Comparison of ENCODE assay signal across 8 mouse cellular contexts in the genomic region with DNA sequence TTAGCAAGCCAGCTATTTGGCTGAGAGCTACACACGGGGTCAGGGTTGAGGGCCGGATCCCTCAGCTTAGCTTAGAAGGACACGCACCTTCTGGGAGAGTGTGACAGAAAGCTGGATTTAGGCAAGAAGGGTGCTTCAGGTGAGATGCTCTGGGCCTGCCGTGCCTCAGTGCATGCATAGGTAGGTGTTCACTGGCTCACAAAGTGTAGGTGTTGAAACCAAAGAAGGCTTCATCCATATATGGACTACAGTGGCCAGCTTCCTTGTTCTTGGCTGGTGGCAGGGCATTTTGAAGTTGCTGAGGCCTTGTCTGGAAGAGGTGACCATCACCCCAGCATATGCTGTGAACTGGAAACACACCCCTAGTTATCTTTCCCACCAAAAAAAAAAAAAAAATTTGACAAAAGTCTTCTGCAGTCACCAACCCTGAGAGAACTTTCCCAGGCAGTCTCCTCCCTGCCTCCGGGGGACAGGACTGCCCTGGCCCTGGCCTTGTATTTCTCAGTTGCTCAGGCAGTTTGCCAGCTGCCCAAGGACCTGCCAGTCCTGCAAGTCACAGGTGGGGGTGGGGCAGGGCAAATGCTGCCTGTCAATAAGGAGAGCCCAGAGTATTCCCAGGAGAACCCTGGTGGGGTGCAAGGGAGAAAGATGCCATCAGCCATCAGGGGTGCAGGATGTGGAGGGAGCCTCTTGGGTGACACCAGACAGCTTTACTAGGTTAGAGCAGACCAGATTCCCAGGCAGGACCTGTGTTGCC. TPM values are rescaled to one million over a fixed set of nuclear protein-coding genes. Genes with fewer than 3 reads are reported as not detected.
DNase-seq lines count a peak whose midpoint lies in the region; ATAC-seq and TF ChIP-seq lines count a peak whose summit lies in the region.

No protein-coding gene starts in this region.

- H3K9ac ChIP-seq in forebrain, embryonic 15.5 days (replicated peaks), result peak overlapping the region; percentile 18; the same call in 1 of the 2 replicates
- peak overlapping the region; percentile 74 for H3K9ac ChIP-seq in hindbrain, embryonic 12.5 days
- 0 out of 2 replicates have a peak overlapping the region, but pooled peaks have one; percentile 14 for H3K9ac ChIP-seq in limb, embryonic 15.5 days

- peaks cover 23% of the 10 kb centered on the region for H3K36me3 ChIP-seq in forebrain, embryonic 15.5 days
- peaks cover 24% of the 10 kb centered on the region for H3K36me3 ChIP-seq in hindbrain, embryonic 12.5 days
- peaks cover 23% of the 10 kb centered on the region for H3K36me3 ChIP-seq in limb, embryonic 15.5 days
- H3K36me3 ChIP-seq in myocyte (ENCODE audit: control insufficient read depth, insufficient read depth), result peaks cover 23% of the 10 kb centered on the region

- no peak for TF ChIP-seq CTCF in bone marrow, adult 2 months (IDR thresholded peaks at IDR 0.05; ENCODE audit: control insufficient read depth, insufficient read depth, low read length)

- 36% methylated on average over 5 of the region's 5 CpGs for WGBS in bone marrow, adult 2 months
- WGBS in forebrain, embryonic 15.5 days, result 65% methylated on average over 5 of the region's 5 CpGs
- whole genome bisulfite sequencing in hindbrain, embryonic 12.5 days, result 76% methylated on average over 5 of the region's 5 CpGs
- WGBS in limb, embryonic 15.5 days, result 72% methylated on average over 5 of the region's 5 CpGs

- ATAC-seq in forebrain, embryonic 15.5 days (replicated peaks), result no peak
- no peak for ATAC-seq in hindbrain, embryonic 12.5 days (ENCODE audit: low FRiP score)
- ATAC-seq in limb, embryonic 15.5 days (ENCODE audit: insufficient number of reproducible peaks, low FRiP score, low TSS enrichment, low read depth), result no peak
- no peak for ATAC-seq in activated CD4-positive, CD25-positive, alpha-beta regulatory T cell, adult 4 months

- peak; percentile 21; the same call in 1 of the 2 replicates for TF ChIP-seq POLR2A in bone marrow, adult 2 months (IDR thresholded peaks at IDR 0.05; ENCODE audit: borderline replicate concordance, control insufficient read depth, low read depth, low read length)
- no peak for TF ChIP-seq POLR2A in myocyte (IDR thresholded peaks at IDR 0.05; ENCODE audit: insufficient read length, low read depth)

- no peak overlapping the region for H3ac ChIP-seq in myocyte (ENCODE audit: control insufficient read depth, insufficient read length)

- peak overlapping the region; percentile 98 for H3K27ac ChIP-seq in bone marrow, adult 2 months (ENCODE audit: control insufficient read depth, insufficient read depth, low read depth, low read length, poor library complexity)
- H3K27ac ChIP-seq in forebrain, embryonic 15.5 days (replicated peaks), result peak overlapping the region; percentile 100
- H3K27ac ChIP-seq in hindbrain, embryonic 12.5 days, result peak overlapping the region; percentile 100
- H3K27ac ChIP-seq in limb, embryonic 15.5 days, result peak overlapping the region; percentile 100

- peak overlapping the region; percentile 81 for H3K4me3 ChIP-seq in bone marrow, adult 2 months (replicated peaks; ENCODE audit: control insufficient read depth, low read depth, low read length)
- peak overlapping the region; percentile 96; the same call in 1 of the 2 replicates for H3K4me3 ChIP-seq in forebrain, embryonic 15.5 days
- H3K4me3 ChIP-seq in hindbrain, embryonic 12.5 days, result peak overlapping the region; percentile 97; the same call in 1 of the 2 replicates
- peak overlapping the region; percentile 96; the same call in 1 of the 2 replicates for H3K4me3 ChIP-seq in limb, embryonic 15.5 days
- peak overlapping the region; percentile 97 for H3K4me3 ChIP-seq in myocyte

- peak; percentile 66 for DNase-seq in layer of hippocampus, adult 9-11 months
- DNase-seq in layer of hippocampus, adult 9-10 months (ENCODE audit: low spot score), result no peak

- H3K4me2 ChIP-seq in forebrain, embryonic 15.5 days (replicated peaks), result peak overlapping the region; percentile 86
- peak overlapping the region; percentile 83 for H3K4me2 ChIP-seq in hindbrain, embryonic 12.5 days (replicated peaks)
- H3K4me2 ChIP-seq in limb, embryonic 15.5 days, result peak overlapping the region; percentile 71; the same call in 1 of the 2 replicates
- peak overlapping the region; percentile 93 for H3K4me2 ChIP-seq in myocyte (ENCODE audit: low read depth)

- no peaks in the 10 kb centered on the region for H3K27me3 ChIP-seq in forebrain, embryonic 15.5 days
- no peaks in the 10 kb centered on the region for H3K27me3 ChIP-seq in hindbrain, embryonic 12.5 days
- H3K27me3 ChIP-seq in limb, embryonic 15.5 days, result no peaks in the 10 kb centered on the region
- H3K27me3 ChIP-seq in myocyte (ENCODE audit: control insufficient read depth, insufficient read depth, insufficient read length), result no peaks in the 10 kb centered on the region

- H3K9me3 ChIP-seq in forebrain, embryonic 15.5 days, result no peaks in the 10 kb centered on the region
- no peaks in the 10 kb centered on the region for H3K9me3 ChIP-seq in hindbrain, embryonic 12.5 days (replicated peaks)
- no peaks in the 10 kb centered on the region for H3K9me3 ChIP-seq in limb, embryonic 15.5 days

- peaks cover 6% of the 10 kb centered on the region; the same call in 1 of the 2 replicates for H3K4me1 ChIP-seq in bone marrow, adult 2 months (ENCODE audit: control insufficient read depth, insufficient read depth, low read length)
- H3K4me1 ChIP-seq in forebrain, embryonic 15.5 days, result peaks cover 38% of the 10 kb centered on the region
- peaks cover 47% of the 10 kb centered on the region for H3K4me1 ChIP-seq in hindbrain, embryonic 12.5 days
- peaks cover 52% of the 10 kb centered on the region for H3K4me1 ChIP-seq in limb, embryonic 15.5 days

- peaks cover 47% of the 10 kb centered on the region for H3K79me2 ChIP-seq in myocyte (ENCODE audit: control insufficient read depth, insufficient read depth)

TF ChIP-seq in myocyte, 11 proteins besides CTCF, POLR2A, EP300 and RAD21:
- TF ChIP-seq SRF (IDR thresholded peaks at IDR 0.05; ENCODE audit: control insufficient read depth, insufficient read length, low read depth) (peak; percentile 8), REST (IDR thresholded peaks at IDR 0.05; ENCODE audit: insufficient read depth, insufficient read length) (no peak)

RNA-seq across cellular contexts. Expression of a gene that starts 1.4 kb away (rescaled TPM):
- polyA plus RNA-seq in bone marrow, adult 2 months (2011; ENCODE audit: insufficient read depth, insufficient read length, low replicate concordance, missing spikeins), result 3,846 and 7,097 TPM in 2 replicates
- polyA plus RNA-seq in forebrain, embryonic 15.5 days (2015; fragmentation: Nextera tagmentation; extraction: Ambion mirVana), result 16,767 and 16,970 TPM in 2 replicates
- 14,392 and 16,600 TPM in 2 replicates for polyA plus RNA-seq in hindbrain, embryonic 12.5 days (2016; fragmentation: Nextera tagmentation; extraction: Ambion mirVana)
- polyA plus RNA-seq in limb, embryonic 15.5 days (2015; fragmentation: Nextera tagmentation; extraction: Ambion mirVana), result 13,307 and 13,671 TPM in 2 replicates
- 2,198 TPM for polyA plus RNA-seq in myocyte (2012; fragmentation: generic; extraction: Trizol)
- polyA plus RNA-seq in activated CD4-positive, CD25-positive, alpha-beta regulatory T cell, adult 4 months (2017; shearing (Covaris generic)), result over 10,000 TPM; 26,186 to 54,151 TPM

RNA-seq across cellular contexts. Expression of a gene that starts 12.8 kb away (rescaled TPM):
- 4.6 and 10.8 TPM in 2 replicates for polyA plus RNA-seq in bone marrow, adult 2 months (2011; ENCODE audit: insufficient read depth, insufficient read length, low replicate concordance, missing spikeins)
- polyA plus RNA-seq in forebrain, embryonic 15.5 days (2015; fragmentation: Nextera tagmentation; extraction: Ambion mirVana), result 32.6 and 34.2 TPM in 2 replicates
- 24.6 and 26.9 TPM in 2 replicates for polyA plus RNA-seq in hindbrain, embryonic 12.5 days (2016; fragmentation: Nextera tagmentation; extraction: Ambion mirVana)
- polyA plus RNA-seq in limb, embryonic 15.5 days (2015; fragmentation: Nextera tagmentation; extraction: Ambion mirVana), result 12.5 and 12.6 TPM in 2 replicates
- polyA plus RNA-seq in myocyte (2012; fragmentation: generic; extraction: Trizol), result 7.6 TPM
- 10 to 100 TPM in 1 of 2 experiments, 1 to 10 TPM in 1; 2.1 to 13.9 TPM for polyA plus RNA-seq in activated CD4-positive, CD25-positive, alpha-beta regulatory T cell, adult 4 months (2017; shearing (Covaris generic))

RNA-seq across cellular contexts. Expression of a gene that starts 52.2 kb away (rescaled TPM):
- polyA plus RNA-seq in bone marrow, adult 2 months (2011; ENCODE audit: insufficient read depth, insufficient read length, low replicate concordance, missing spikeins), result 6.4 and 15.2 TPM in 2 replicates
- polyA plus RNA-seq in forebrain, embryonic 15.5 days (2015; fragmentation: Nextera tagmentation; extraction: Ambion mirVana), result 521 and 538 TPM in 2 replicates
- polyA plus RNA-seq in hindbrain, embryonic 12.5 days (2016; fragmentation: Nextera tagmentation; extraction: Ambion mirVana), result 699 and 764 TPM in 2 replicates
- polyA plus RNA-seq in limb, embryonic 15.5 days (2015; fragmentation: Nextera tagmentation; extraction: Ambion mirVana), result 308 and 341 TPM in 2 replicates
- 180 TPM for polyA plus RNA-seq in myocyte (2012; fragmentation: generic; extraction: Trizol)
- under 1 TPM; 0.26 to 0.42 TPM for polyA plus RNA-seq in activated CD4-positive, CD25-positive, alpha-beta regulatory T cell, adult 4 months (2017; shearing (Covaris generic))

Comparison
In these comparisons a context has a peak if more than half of its experiments do, and no peak if none do; other contexts are left out.
1. H3K9ac ChIP-seq: peak in every context shown above with its lines; median percentile 74 in hindbrain, embryonic 12.5 days; 18 in forebrain, embryonic 15.5 days; 14 in limb, embryonic 15.5 days.